Mouse (Mus musculus) ES-Bruce4 (cell line): ENCODE data around the gene Gm10096. TPM values are rescaled to one million over a fixed set of nuclear protein-coding genes. Genes with fewer than 3 reads are reported as not detected.
"Not testable (repeated sequence)": the region's sequence is repeated elsewhere in the genome, so short reads cannot be mapped to it uniquely, and the experiment has no call there.

Source experiments
- H3K27ac ChIP-seq: 2 replicates; pipeline ENCODE4 v1.5.1; 2012; ENCODE audit warnings: low read length, inconsistent platforms; ENCODE audit not compliant: insufficient read depth
- H3K27me3 ChIP-seq: 2 replicates; pipeline ENCODE4 v1.6.1; 2012; ENCODE audit warnings: mild to moderate bottlenecking, low read length, inconsistent platforms; ENCODE audit not compliant: control insufficient read depth, poor library complexity, insufficient read depth, severe bottlenecking
- H3K36me3 ChIP-seq: 2 replicates; pipeline ENCODE4 v1.6.1; 2012; ENCODE audit warnings: inconsistent platforms, mild to moderate bottlenecking, low read length, moderate library complexity; ENCODE audit not compliant: control insufficient read depth, poor library complexity, insufficient read depth, severe bottlenecking
- H3K4me1 ChIP-seq: one replicate; pipeline ENCODE4 v1.8.1; 2011; ENCODE audit warnings: low read length; ENCODE audit not compliant: control insufficient read depth, insufficient read depth
- H3K4me3 ChIP-seq: 2 replicates; pipeline ENCODE4 v1.5.1; 2011; ENCODE audit warnings: low read depth, mild to moderate bottlenecking, low read length
- H3K9ac ChIP-seq: 2 replicates; pipeline ENCODE4 v1.6.1; 2012; ENCODE audit warnings: low read depth, mild to moderate bottlenecking, inconsistent platforms; ENCODE audit not compliant: poor library complexity, severe bottlenecking
- H3K9me3 ChIP-seq: replicated peaks from 2 replicates; pipeline ENCODE4 v1.6.1; 2012; ENCODE audit warnings: mild to moderate bottlenecking, low read length, inconsistent platforms; ENCODE audit not compliant: control insufficient read depth, poor library complexity, insufficient read depth, severe bottlenecking
- polyA plus RNA-seq: library from polyadenylated mRNA; stranded (reverse); fragments of >200 nt; gene quantifications from 2 replicates; pipeline ENCODE4 v1.2.4, GENCODE M21; 2011; ENCODE audit warnings: low read depth; ENCODE audit not compliant: missing spikeins, insufficient read depth, insufficient read length

Gm10096 gene
- not detected in 2 replicates for polyA plus RNA-seq

- not testable (repeated sequence) for H3K27me3 ChIP-seq, H3K36me3 ChIP-seq, H3K4me1 ChIP-seq, H3K9me3 ChIP-seq, H3K27ac ChIP-seq, H3K9ac ChIP-seq, H3K4me3 ChIP-seq
These were observed at the start of gene Gm10096 for GRCm38 (mm10) chrX:28954602-28955001. TSS of gene Gm10096 (minus strand) at chrX:28954702.
